Mouse (Mus musculus) embryonic facial prominence, embryonic 11.5 days (tissue): Measurements from ENCODE around the gene Abca14. TPM values are rescaled to one million over a fixed set of nuclear protein-coding genes. Genes with fewer than 3 reads are reported as not detected.

ENCODE experiments used
- ATAC-seq: fragments of 200-750 bp; cut with Nextera tagmentation; replicated peaks from 2 replicates; pipeline ENCODE4 v1.8.0; 2017; ENCODE audit warnings: low read depth; ENCODE audit not compliant: insufficient number of reproducible peaks, low FRiP score, low TSS enrichment
- DNase-seq: peaks from one replicate; pipeline ENCODE4 v3.0.0-alpha.2; 2015; ENCODE audit warnings: low spot score
- H3K27ac ChIP-seq: fragments of 300-500 bp; sonication (generic); replicated peaks from 2 replicates; pipeline ENCODE4 v1.5.1; 2014; ENCODE audit warnings: mild to moderate bottlenecking, low read depth, low read length, control low read depth
- H3K27me3 ChIP-seq: fragments of 300-500 bp; sonication (generic); 2 replicates; pipeline ENCODE4 v1.6.1; 2014; ENCODE audit warnings: mild to moderate bottlenecking, low read length, moderate library complexity, mixed read lengths; ENCODE audit not compliant: control insufficient read depth, insufficient read depth
- H3K36me3 ChIP-seq: fragments of 300-500 bp; sonication (generic); replicated peaks from 2 replicates; pipeline ENCODE4 v1.6.1; 2014; ENCODE audit warnings: low read depth, mild to moderate bottlenecking, low read length, moderate library complexity, mixed read lengths; ENCODE audit not compliant: control insufficient read depth, insufficient read depth
- H3K4me1 ChIP-seq: fragments of 300-500 bp; sonication (generic); 2 replicates; pipeline ENCODE4 v1.6.1; 2014; ENCODE audit warnings: low read length, mixed read lengths; ENCODE audit not compliant: control insufficient read depth, insufficient read depth
- H3K4me2 ChIP-seq: fragments of 300-500 bp; sonication (generic); 2 replicates; pipeline ENCODE4 v1.6.1; 2014; ENCODE audit warnings: low read depth, mild to moderate bottlenecking, control low read depth, low read length, moderate library complexity
- H3K4me3 ChIP-seq: fragments of 300-500 bp; sonication (generic); 2 replicates; pipeline ENCODE4 v1.5.1; 2014; ENCODE audit warnings: low read depth, low read length, control low read depth
- H3K9ac ChIP-seq: fragments of 300-500 bp; sonication (generic); replicated peaks from 2 replicates; pipeline ENCODE4 v1.6.1; 2014; ENCODE audit warnings: mild to moderate bottlenecking, control low read depth, low read length
- H3K9me3 ChIP-seq: fragments of 300-500 bp; sonication (generic); replicated peaks from 2 replicates; pipeline ENCODE4 v1.6.1; 2016; ENCODE audit warnings: mild to moderate bottlenecking, low read length, inconsistent platforms, mixed read lengths; ENCODE audit not compliant: control insufficient read depth
- WGBS: fragments of 180-500 bp; shearing (Covaris S2); extraction: QIAGEN DNeasy Blood & Tissue Kit; methylation state at CpG from one replicate; pipeline ENCODE4 v1.1.7; 2014; 5-methylcytosine and 5-hydroxymethylcytosine counted together
- polyA plus RNA-seq: library from polyadenylated mRNA; unstranded; fragments of >200 nt; fragmentation: Nextera tagmentation; extraction: Ambion mirVana; gene quantifications from 2 replicates; pipeline ENCODE4 v1.2.1, GENCODE M21; 2014

The Abca14 gene
- polyA plus RNA-seq: not detected in 2 replicates

DNA sequence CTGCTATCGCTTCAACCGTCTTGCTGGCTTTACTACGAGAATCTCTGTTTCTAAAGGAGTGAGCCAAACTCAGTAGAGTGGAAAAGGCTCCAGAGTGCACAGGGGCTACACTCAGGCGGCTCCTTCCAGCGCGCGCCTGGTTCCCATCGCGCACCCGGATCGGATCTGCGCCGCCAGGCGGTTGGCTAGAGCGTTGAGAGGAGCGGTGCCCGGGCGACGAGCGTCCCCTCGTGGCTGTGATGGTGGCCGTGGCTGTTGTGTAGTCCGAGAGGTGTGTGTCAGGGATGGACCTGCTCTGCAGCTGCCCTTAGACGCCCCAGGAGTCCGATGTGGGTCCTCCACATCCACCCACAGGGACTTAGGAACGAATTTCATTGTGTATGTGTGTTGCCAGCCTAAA lies at the start of gene Abca14:
Abca14 (plus strand) TSS at position 173 of the 400 bp plus-strand sequence.
- 5% methylated on average over 26 of the region's 26 CpGs for WGBS
- no peaks in the 10 kb centered on the region for H3K27me3 ChIP-seq
- H3K4me2 ChIP-seq: no peak within 1 kb of the TSS

DNA sequence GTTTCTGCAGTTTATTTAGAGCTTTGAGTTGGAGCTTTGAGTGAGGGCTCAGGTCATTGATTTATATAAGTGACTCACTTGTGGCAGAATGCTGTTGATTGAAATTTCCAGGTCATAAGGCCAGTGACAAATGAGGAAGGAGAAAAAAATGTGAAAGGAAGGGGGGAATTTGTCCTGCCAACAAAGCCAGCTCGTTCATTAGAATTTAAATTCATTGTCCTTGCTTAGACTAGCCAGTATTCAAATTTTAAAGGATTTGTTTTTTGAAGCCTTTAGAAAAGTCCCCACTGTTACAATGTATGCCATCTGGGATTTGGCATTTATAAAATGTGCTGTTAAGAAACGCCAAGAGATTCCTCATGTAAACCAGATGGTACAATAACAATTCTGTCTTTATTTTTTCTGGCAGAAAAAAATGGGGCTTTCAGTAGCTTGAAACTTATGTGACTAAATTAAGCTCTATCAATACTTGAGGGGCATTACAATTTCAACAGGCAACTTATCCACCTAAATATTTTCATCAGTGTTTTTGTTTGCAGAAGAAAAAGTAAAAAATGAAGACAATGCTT lies 46.8 kb upstream of the Abca14 start:
- no peak overlapping the region for H3K27ac ChIP-seq

More for the DNA sequence above, at the start of gene Abca14:
- H3K9ac ChIP-seq: no peak within 1 kb of the TSS
- H3K27ac ChIP-seq: no peak within 1 kb of the TSS
- H3K4me1 ChIP-seq: peaks cover 2% of the 10 kb centered on the region; the same call in 1 of the 2 replicates
- no peaks in the 10 kb centered on the region for H3K9me3 ChIP-seq
- no peaks in the 10 kb centered on the region for H3K36me3 ChIP-seq
- no peak within 1 kb of the TSS for H3K4me3 ChIP-seq
- ATAC-seq: peak; percentile 81
- DNase-seq: peak; percentile 93

DNA sequence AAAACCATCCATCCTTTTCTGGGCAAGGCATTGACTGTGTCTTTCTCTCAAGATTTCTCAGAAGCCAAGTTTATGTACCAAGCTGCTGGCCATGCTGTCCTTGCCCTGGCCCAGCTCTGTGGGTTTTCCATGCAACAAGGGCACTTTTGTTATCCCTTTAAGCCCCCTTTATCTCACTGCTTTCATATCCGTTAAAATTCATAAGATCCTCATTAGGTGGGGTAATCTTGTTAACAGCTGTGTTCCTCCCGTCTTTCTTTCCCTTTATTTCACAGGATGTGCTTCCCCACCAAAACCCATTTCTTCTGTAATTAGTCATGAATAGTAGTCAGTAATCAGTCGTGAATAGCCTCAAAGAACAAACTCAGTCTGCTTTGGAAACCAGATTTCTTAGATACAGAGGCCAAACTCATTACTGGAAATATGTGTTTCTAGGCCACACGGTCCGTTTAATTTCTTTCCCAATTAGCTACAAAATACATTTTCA lies 46.1 kb upstream of the Abca14 start:
- no peaks in the 10 kb centered on the region for H3K4me1 ChIP-seq
- ATAC-seq: no peak
- DNase-seq: no peak
- no peak overlapping the region for H3K4me2 ChIP-seq
- H3K27ac ChIP-seq: no peak overlapping the region
- no peak overlapping the region for H3K4me3 ChIP-seq
- H3K36me3 ChIP-seq: no peaks in the 10 kb centered on the region
- 30% methylated on average over 5 of the region's 5 CpGs for WGBS
- H3K9ac ChIP-seq: no peak overlapping the region
- H3K27me3 ChIP-seq: no peaks in the 10 kb centered on the region
- no peaks in the 10 kb centered on the region for H3K9me3 ChIP-seq

More for the DNA sequence above, 46.8 kb upstream of the Abca14 start:
- Histone ChIP-seq H3K36me3 (no peaks in the 10 kb centered on the region), H3K4me2 (no peak overlapping the region), H3K9me3 (no peaks in the 10 kb centered on the region), H3K27me3 (no peaks in the 10 kb centered on the region), H3K4me3 (no peak overlapping the region), H3K4me1 (no peaks in the 10 kb centered on the region), H3K9ac (no peak overlapping the region)
- WGBS: 15% methylated on average over 2 of the region's 2 CpGs
- DNase-seq: peak; percentile 13
- ATAC-seq: no peak

DNA sequence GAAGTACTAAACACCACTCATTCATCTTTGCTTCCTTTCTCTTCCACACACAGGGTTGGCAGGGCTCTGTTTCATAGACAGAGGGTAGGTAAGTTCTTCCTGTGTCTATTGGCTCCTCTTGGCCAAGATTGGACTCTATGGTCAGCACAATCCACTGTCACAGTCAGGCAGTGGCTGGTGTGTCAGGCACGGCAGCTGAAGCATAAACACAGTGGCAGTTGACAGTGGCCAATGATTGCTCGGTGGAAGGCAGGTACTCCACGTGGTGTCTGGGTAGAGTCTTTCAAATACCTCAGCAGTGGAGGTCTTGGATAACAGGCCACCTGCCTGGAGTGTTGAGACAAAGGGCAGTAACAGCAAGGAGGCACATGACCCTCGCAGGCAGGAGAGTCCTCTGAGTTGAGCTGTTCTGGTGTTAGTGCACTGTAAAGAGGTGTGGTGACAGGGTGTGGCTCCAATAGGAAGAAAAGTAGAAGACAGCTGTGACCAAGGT lies 45.6 kb upstream of the Abca14 start:
- DNase-seq (no peak), ATAC-seq (peak; percentile 58; the same call in 1 of the 2 replicates)
- 29% methylated on average over 4 of the region's 4 CpGs for WGBS
- H3K9me3 ChIP-seq: no peaks in the 10 kb centered on the region
- no peak overlapping the region for H3K4me2 ChIP-seq
- no peak overlapping the region for H3K27ac ChIP-seq
- H3K27me3 ChIP-seq: no peaks in the 10 kb centered on the region
- no peaks in the 10 kb centered on the region for H3K4me1 ChIP-seq
- no peaks in the 10 kb centered on the region for H3K36me3 ChIP-seq
- H3K9ac ChIP-seq: no peak overlapping the region
- no peak overlapping the region for H3K4me3 ChIP-seq

DNA sequence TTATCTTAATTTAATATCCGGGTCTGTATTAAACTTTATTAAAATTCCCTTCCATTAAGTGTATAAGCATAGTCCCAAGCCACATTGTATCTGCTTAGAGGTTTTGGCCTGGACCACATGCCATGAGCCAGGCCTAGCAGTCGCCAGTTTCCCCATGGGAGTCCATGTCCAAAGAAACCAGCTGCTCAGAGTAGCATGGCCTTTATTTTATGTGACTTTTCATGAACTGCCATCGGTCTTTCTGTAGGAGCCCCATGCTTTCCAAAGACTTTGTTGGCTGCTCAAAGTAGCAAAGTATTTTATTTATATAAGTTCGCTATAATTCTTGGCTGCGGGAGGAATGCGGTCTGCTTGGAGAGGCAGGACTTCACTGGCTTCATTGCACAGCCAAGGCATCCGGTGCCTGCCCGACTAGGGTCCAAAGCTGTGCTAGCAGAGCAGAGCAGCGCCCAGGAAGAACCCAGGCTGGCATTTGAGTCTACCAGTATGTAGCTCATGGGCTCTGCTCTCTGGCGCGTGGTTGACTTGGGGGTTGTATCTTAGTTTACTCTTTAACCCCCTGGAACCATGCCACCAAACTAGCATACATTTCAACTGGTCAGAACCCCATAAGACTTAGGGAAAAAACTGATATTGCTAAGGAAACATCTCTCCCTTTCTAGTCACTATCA lies 40.0 kb upstream of the Abca14 start:
- H3K36me3 ChIP-seq: no peaks in the 10 kb centered on the region
- no peak overlapping the region for H3K9ac ChIP-seq
- H3K9me3 ChIP-seq: no peaks in the 10 kb centered on the region
- WGBS: 81% methylated on average over 11 of the region's 11 CpGs
- DNase-seq: no peak
- no peaks in the 10 kb centered on the region for H3K27me3 ChIP-seq
- H3K4me2 ChIP-seq: no peak overlapping the region
- no peak overlapping the region for H3K4me3 ChIP-seq
- no peak overlapping the region for H3K27ac ChIP-seq
- no peak for ATAC-seq
- no peaks in the 10 kb centered on the region for H3K4me1 ChIP-seq

DNA sequence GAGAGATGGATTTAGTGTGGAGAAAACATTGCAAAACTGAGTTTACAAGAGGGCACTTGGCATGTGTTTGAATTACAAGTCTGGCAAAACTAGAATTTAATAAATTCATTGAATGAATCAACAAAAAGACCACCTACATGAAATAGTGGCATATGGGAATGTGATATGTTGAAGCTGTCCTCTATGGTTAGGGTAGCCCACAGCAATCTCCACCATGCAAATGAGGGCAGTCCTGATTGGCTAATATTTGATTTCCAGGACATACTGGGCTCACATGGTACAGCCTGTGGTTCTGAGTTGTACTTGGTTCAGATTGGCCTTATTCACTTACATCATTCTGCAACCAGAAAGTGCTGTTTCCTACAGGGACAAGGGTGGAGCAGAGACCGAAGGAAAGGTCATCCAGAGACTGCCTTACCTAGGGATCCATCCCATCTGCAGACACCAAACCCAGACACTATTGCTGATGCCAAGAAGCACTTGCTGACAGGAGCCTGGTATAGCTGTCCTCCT lies 31.5 kb upstream of the Abca14 start:
- Histone ChIP-seq H3K4me3 (no peak overlapping the region), H3K9ac (no peak overlapping the region), H3K27me3 (no peaks in the 10 kb centered on the region), H3K4me1 (no peaks in the 10 kb centered on the region), H3K4me2 (no peak overlapping the region), H3K27ac (no peak overlapping the region), H3K9me3 (no peaks in the 10 kb centered on the region), H3K36me3 (no peaks in the 10 kb centered on the region)
- DNase-seq (no peak), ATAC-seq (no peak)
- WGBS: 78% methylated on average over 1 of the region's 1 CpGs

DNA sequence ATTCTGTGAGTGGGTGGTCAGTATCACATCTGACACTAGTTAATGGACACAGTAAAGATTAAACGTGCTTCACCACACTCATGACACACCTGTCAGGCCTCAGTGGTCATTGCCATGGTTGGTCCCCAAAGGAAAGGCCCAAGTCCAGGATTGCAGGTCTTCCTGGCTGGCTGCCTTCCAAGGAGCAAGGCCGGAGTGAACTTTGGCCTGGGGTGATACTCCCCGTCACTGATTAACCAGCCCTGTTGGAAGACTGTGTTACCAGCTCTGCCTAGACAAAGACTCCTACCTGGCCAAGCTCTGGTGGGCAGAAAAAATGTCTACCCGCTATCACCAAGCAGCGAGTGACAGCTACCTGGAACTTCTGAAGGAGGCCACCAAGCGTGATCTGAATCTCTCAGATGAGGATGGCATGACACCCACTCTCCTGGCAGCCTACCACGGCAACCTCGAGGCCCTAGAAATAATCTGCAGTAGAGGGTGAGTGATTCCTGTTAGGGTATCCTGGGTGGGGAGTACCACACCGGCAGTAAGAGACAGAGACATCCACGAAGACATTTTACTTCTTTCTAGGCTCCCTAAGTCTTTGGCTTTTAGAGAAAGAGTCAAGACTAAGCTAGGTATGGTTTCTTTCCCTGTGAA lies 30.0 kb upstream of the Abca14 start, which contains the start of gene Anks4b:
Anks4b (plus strand) TSS at position 256 of the 642 bp plus-strand sequence.
- 90% methylated on average over 10 of the region's 10 CpGs for whole genome bisulfite sequencing
- no peak within 1 kb of the TSS for H3K27ac ChIP-seq
- no peak within 1 kb of the TSS for H3K9ac ChIP-seq
- no peak for DNase-seq
- H3K9me3 ChIP-seq: no peaks in the 10 kb centered on the region
- ATAC-seq: no peak
- no peak within 1 kb of the TSS for H3K4me2 ChIP-seq
- no peaks in the 10 kb centered on the region for H3K27me3 ChIP-seq
- no peak within 1 kb of the TSS for H3K4me3 ChIP-seq
- no peaks in the 10 kb centered on the region for H3K4me1 ChIP-seq
- no peaks in the 10 kb centered on the region for H3K36me3 ChIP-seq
